Mouse (Mus musculus) C2C12 (cell line): ENCODE results near the gene Lrp1.

Experiments used
- CTCF ChIP-seq: IDR thresholded peaks from one replicate; pipeline ENCODE4 v1.5.1; 2011; ENCODE audit not compliant: control insufficient read depth, insufficient read depth, insufficient read length
- FOSL1 ChIP-seq: IDR thresholded peaks from one replicate; pipeline ENCODE4 v1.8.0; 2011; ENCODE audit warnings: mild to moderate bottlenecking, low read length; ENCODE audit not compliant: poor library complexity, insufficient read depth, severe bottlenecking

GRCm38 (mm10) chr10:127659551-127659950, 38.6 kb upstream of the Lrp1 start:
- TF ChIP-seq FOSL1 = no peak
- TF ChIP-seq CTCF = no peak
